Mouse (Mus musculus) midbrain, embryonic 10.5 days (tissue): ENCODE results near the gene Fgf12. TPM values are rescaled to one million over a fixed set of nuclear protein-coding genes. Genes with fewer than 3 reads are reported as not detected.

Source experiments
- DNase-seq: peaks from one replicate; pipeline ENCODE4 v3.0.0-alpha.2; 2017; ENCODE audit warnings: low spot score
- H3K27ac ChIP-seq: fragments of 300-500 bp; sonication (generic); replicated peaks from 2 replicates; pipeline ENCODE4 v1.5.1; 2016; ENCODE audit warnings: mild to moderate bottlenecking
- H3K27me3 ChIP-seq: fragments of 300-500 bp; sonication (generic); 2 replicates; pipeline ENCODE4 v1.6.1; 2016; ENCODE audit warnings: low read depth, mild to moderate bottlenecking; ENCODE audit not compliant: poor library complexity, severe bottlenecking
- H3K36me3 ChIP-seq: fragments of 300-500 bp; sonication (generic); 2 replicates; pipeline ENCODE4 v1.6.1; 2016; ENCODE audit warnings: mild to moderate bottlenecking, moderate library complexity
- H3K4me1 ChIP-seq: fragments of 300-500 bp; sonication (generic); 2 replicates; pipeline ENCODE4 v1.6.1; 2016
- H3K4me3 ChIP-seq: fragments of 300-500 bp; sonication (generic); 2 replicates; pipeline ENCODE4 v1.5.1; 2016; ENCODE audit warnings: mild to moderate bottlenecking, moderate library complexity
- H3K9me3 ChIP-seq: fragments of 300-500 bp; sonication (generic); replicated peaks from 2 replicates; pipeline ENCODE4 v1.6.1; 2016; ENCODE audit warnings: mild to moderate bottlenecking
- WGBS: fragments of 180-500 bp; shearing (Covaris S2); methylation state at CpG from one replicate; pipeline ENCODE4 v1.1.7; 2016; 5-methylcytosine and 5-hydroxymethylcytosine counted together
- polyA plus RNA-seq: library from polyadenylated mRNA; unstranded; fragments of >200 nt; fragmentation: Nextera tagmentation; extraction: Ambion mirVana; gene quantifications from 2 replicates; pipeline ENCODE4 v1.2.1, GENCODE M21; 2016

The Fgf12 gene
- polyA plus RNA-seq, 1 experiment from 2014 or later: 2.7 TPM

- Histone ChIP-seq H3K4me3 (no peak overlapping the region), H3K9me3 (no peaks in the 10 kb centered on the region), H3K4me1 (no peaks in the 10 kb centered on the region), H3K27me3 (no peaks in the 10 kb centered on the region), H3K36me3 (no peaks in the 10 kb centered on the region), H3K27ac (no peak overlapping the region)
- DNase-seq: no peak
- 67% methylated on average over 6 of the region's 6 CpGs for WGBS
These were observed 407.5 kb downstream of the Fgf12 start for GRCm38 (mm10) chr16:28345323-28345722.

GRCm38 (mm10) chr16:28337930-28338329 is 414.9 kb downstream of the Fgf12 start:
- no peak overlapping the region for H3K27ac ChIP-seq
- no peak for DNase-seq
- no peaks in the 10 kb centered on the region for H3K9me3 ChIP-seq
- no peaks in the 10 kb centered on the region for H3K36me3 ChIP-seq
- H3K4me3 ChIP-seq: no peak overlapping the region
- WGBS: 92% methylated on average over 1 of the region's 1 CpGs
- H3K27me3 ChIP-seq: no peaks in the 10 kb centered on the region
- H3K4me1 ChIP-seq: peaks cover 8% of the 10 kb centered on the region

GRCm38 (mm10) chr16:28336700-28337099 is 416.2 kb downstream of the Fgf12 start:
- H3K27me3 ChIP-seq: no peaks in the 10 kb centered on the region
- H3K4me1 ChIP-seq: peaks cover 8% of the 10 kb centered on the region
- H3K27ac ChIP-seq: no peak overlapping the region
- DNase-seq: no peak
- no peak overlapping the region for H3K4me3 ChIP-seq
- H3K9me3 ChIP-seq: no peaks in the 10 kb centered on the region
- 67% methylated on average over 1 of the region's 1 CpGs for WGBS
- no peaks in the 10 kb centered on the region for H3K36me3 ChIP-seq

GRCm38 (mm10) chr16:28335025-28335424 is 417.8 kb downstream of the Fgf12 start:
- Histone ChIP-seq H3K36me3 (no peaks in the 10 kb centered on the region), H3K9me3 (no peaks in the 10 kb centered on the region), H3K4me1 (peaks cover 8% of the 10 kb centered on the region), H3K27me3 (no peaks in the 10 kb centered on the region), H3K27ac (no peak overlapping the region), H3K4me3 (no peak overlapping the region)
- 86% methylated on average over 3 of the region's 3 CpGs for whole genome bisulfite sequencing
- no peak for DNase-seq

GRCm38 (mm10) chr16:28323576-28323975 is 429.3 kb downstream of the Fgf12 start:
- H3K27ac ChIP-seq: no peak overlapping the region
- WGBS: 31% methylated on average over 3 of the region's 3 CpGs
- no peaks in the 10 kb centered on the region for H3K27me3 ChIP-seq
- no peak overlapping the region for H3K4me3 ChIP-seq
- no peaks in the 10 kb centered on the region for H3K9me3 ChIP-seq
- DNase-seq: no peak
- no peaks in the 10 kb centered on the region for H3K36me3 ChIP-seq
- no peaks in the 10 kb centered on the region; the same call in 1 of the 2 replicates for H3K4me1 ChIP-seq

GRCm38 (mm10) chr16:28311618-28312017 is 441.2 kb downstream of the Fgf12 start:
- WGBS: 86% methylated on average over 4 of the region's 4 CpGs
- Histone ChIP-seq H3K27me3 (no peaks in the 10 kb centered on the region), H3K36me3 (no peaks in the 10 kb centered on the region), H3K4me1 (0 out of 2 replicates have a peak, but pooled peaks cover 3% of the 10 kb centered on the region), H3K9me3 (no peaks in the 10 kb centered on the region), H3K27ac (no peak overlapping the region), H3K4me3 (no peak overlapping the region)
- no peak for DNase-seq

GRCm38 (mm10) chr16:28303889-28304288 is 449.0 kb downstream of the Fgf12 start:
- Histone ChIP-seq H3K9me3 (no peaks in the 10 kb centered on the region), H3K27ac (no peak overlapping the region), H3K36me3 (no peaks in the 10 kb centered on the region), H3K27me3 (no peaks in the 10 kb centered on the region), H3K4me1 (no peaks in the 10 kb centered on the region), H3K4me3 (no peak overlapping the region)
- DNase-seq: no peak
- WGBS: 45% methylated on average over 1 of the region's 1 CpGs

GRCm38 (mm10) chr16:28289689-28290330 is 463.1 kb downstream of the Fgf12 start:
- WGBS: 78% methylated on average over 4 of the region's 4 CpGs
- H3K27ac ChIP-seq: no peak overlapping the region
- DNase-seq: no peak
- H3K4me3 ChIP-seq: no peak overlapping the region
- no peaks in the 10 kb centered on the region for H3K9me3 ChIP-seq
- no peaks in the 10 kb centered on the region for H3K27me3 ChIP-seq
- H3K4me1 ChIP-seq: no peaks in the 10 kb centered on the region
- no peaks in the 10 kb centered on the region for H3K36me3 ChIP-seq

- Histone ChIP-seq H3K36me3 (no peaks in the 10 kb centered on the region), H3K4me1 (no peaks in the 10 kb centered on the region), H3K27ac (no peak overlapping the region), H3K9me3 (no peaks in the 10 kb centered on the region), H3K4me3 (no peak overlapping the region), H3K27me3 (no peaks in the 10 kb centered on the region)
- 85% methylated on average over 5 of the region's 5 CpGs for WGBS
- DNase-seq: no peak
These were observed 495.0 kb downstream of the Fgf12 start for GRCm38 (mm10) chr16:28257904-28258303.

- peaks cover 5% of the 10 kb centered on the region; the same call in 1 of the 2 replicates for H3K4me1 ChIP-seq
- 88% methylated on average over 4 of the region's 4 CpGs for WGBS
- no peaks in the 10 kb centered on the region for H3K9me3 ChIP-seq
- H3K4me3 ChIP-seq: no peak overlapping the region
- no peaks in the 10 kb centered on the region; the same call in 1 of the 2 replicates for H3K27me3 ChIP-seq
- DNase-seq: no peak
- no peak overlapping the region for H3K27ac ChIP-seq
- no peaks in the 10 kb centered on the region for H3K36me3 ChIP-seq
These were observed 498.6 kb downstream of the Fgf12 start for GRCm38 (mm10) chr16:28254303-28254702.

GRCm38 (mm10) chr16:28251930-28252329 is 500.9 kb downstream of the Fgf12 start:
- H3K27ac ChIP-seq: no peak overlapping the region
- 34% methylated on average over 3 of the region's 3 CpGs for WGBS
- no peaks in the 10 kb centered on the region for H3K9me3 ChIP-seq
- no peak for DNase-seq
- H3K36me3 ChIP-seq: no peaks in the 10 kb centered on the region
- H3K4me1 ChIP-seq: peaks cover 5% of the 10 kb centered on the region; the same call in 1 of the 2 replicates
- no peaks in the 10 kb centered on the region; the same call in 1 of the 2 replicates for H3K27me3 ChIP-seq
- H3K4me3 ChIP-seq: no peak overlapping the region

GRCm38 (mm10) chr16:28242867-28243649 is 509.8 kb downstream of the Fgf12 start:
- 90% methylated on average over 3 of the region's 3 CpGs for WGBS
- DNase-seq: no peak
- H3K27ac ChIP-seq: no peak overlapping the region

GRCm38 (mm10) chr16:28239382-28239781 is 513.5 kb downstream of the Fgf12 start:
- H3K27me3 ChIP-seq: no peaks in the 10 kb centered on the region
- H3K27ac ChIP-seq: no peak overlapping the region
- no peak for DNase-seq
- H3K4me1 ChIP-seq: peaks cover 4% of the 10 kb centered on the region; the same call in 1 of the 2 replicates
- H3K36me3 ChIP-seq: no peaks in the 10 kb centered on the region
- WGBS: 86% methylated on average over 4 of the region's 4 CpGs
- H3K4me3 ChIP-seq: no peak overlapping the region
- H3K9me3 ChIP-seq: no peaks in the 10 kb centered on the region

More at GRCm38 (mm10) chr16:28242867-28243649, 509.8 kb downstream of the Fgf12 start:
- Histone ChIP-seq H3K9me3 (no peaks in the 10 kb centered on the region), H3K27me3 (no peaks in the 10 kb centered on the region), H3K4me3 (no peak overlapping the region), H3K36me3 (no peaks in the 10 kb centered on the region), H3K4me1 (peaks cover 4% of the 10 kb centered on the region; the same call in 1 of the 2 replicates)
